Mouse (Mus musculus): ENCODE measurements around the gene Kmt2c.

GRCm38 (mm10) chr5:25497369-25497719 lies 1.2 kb downstream of the Kmt2c start:
- TF ChIP-seq EP300 (optimal IDR thresholded peaks at IDR 0.05) (no peak), CTCF (IDR thresholded peaks at IDR 0.05; ENCODE audit: low read depth) (no peak)

Measured in stomach, postnatal 0 days (tissue).